Mouse (Mus musculus) CH12.LX (cell line): ENCODE results near the gene Cdkn1b.

Source experiments
- CTCF ChIP-seq, 2 experiments: IDR thresholded peaks in 1 of 2; conservative IDR thresholded peaks in 1 of 2; 2 replicates each; pipeline ENCODE4 v1.5.1; 2011 to 2012; ENCODE audit warnings: low read depth in 2 of 2, low read length in 2 of 2, improper control_type of control experiment in 1 of 2, inconsistent platforms in 1 of 2, mild to moderate bottlenecking in 1 of 2, moderate library complexity in 1 of 2
- EP300 ChIP-seq: IDR thresholded peaks from 2 replicates; pipeline ENCODE4 v1.6.1; 2011; ENCODE audit warnings: low read length, improper control_type of control experiment
- HCFC1 ChIP-seq: IDR thresholded peaks from 2 replicates; pipeline ENCODE4 v1.6.1; 2012; ENCODE audit warnings: low read depth, mild to moderate bottlenecking, inconsistent platforms, low read length, improper control_type of control experiment
- JUN ChIP-seq: IDR thresholded peaks from 2 replicates; pipeline ENCODE4 v1.6.1; 2011; ENCODE audit warnings: low read depth, mild to moderate bottlenecking, low read length, improper control_type of control experiment, moderate library complexity; ENCODE audit not compliant: insufficient read depth
- JUND ChIP-seq: conservative IDR thresholded peaks from 2 replicates; pipeline ENCODE4 v1.6.1; 2011; ENCODE audit warnings: low read depth, low read length, improper control_type of control experiment
- PAX5 ChIP-seq: IDR thresholded peaks from 2 replicates; pipeline ENCODE4 v1.6.1; 2012; ENCODE audit warnings: low read length, inconsistent platforms, mixed read lengths
- POLR2A ChIP-seq: IDR thresholded peaks from 2 replicates; pipeline ENCODE4 v1.6.1; 2011; ENCODE audit warnings: low read depth, mild to moderate bottlenecking, improper control_type of control experiment, low read length
- RAD21 ChIP-seq: IDR thresholded peaks from 2 replicates; pipeline ENCODE4 v1.6.1; 2011; ENCODE audit warnings: low read depth, mild to moderate bottlenecking, low read length, improper control_type of control experiment, moderate library complexity
- RCOR1 ChIP-seq: conservative IDR thresholded peaks from 2 replicates; pipeline ENCODE4 v1.6.1; 2012; ENCODE audit warnings: low read depth, mild to moderate bottlenecking, inconsistent platforms, low read length, improper control_type of control experiment
- SIN3A ChIP-seq: IDR thresholded peaks from 2 replicates; pipeline ENCODE4 v1.6.1; 2012; ENCODE audit warnings: low read length, improper control_type of control experiment, inconsistent platforms

- TF ChIP-seq HCFC1, result no peak
- TF ChIP-seq JUN, result no peak
- no peak for TF ChIP-seq RCOR1
- no peak for TF ChIP-seq EP300
- no peak for TF ChIP-seq CTCF (conservative IDR thresholded peaks at IDR 0.05 in 1 of 2, IDR thresholded peaks at IDR 0.05 in 1 of 2; ENCODE audit: low read depth in 2 of 2, low read length in 2 of 2)
- TF ChIP-seq PAX5, result no peak
- no peak for TF ChIP-seq POLR2A
- no peak for TF ChIP-seq RAD21
- no peak for TF ChIP-seq SIN3A
- TF ChIP-seq JUND, result no peak
Observed at GRCm38 (mm10) chr6:134934305-134934704, 14.1 kb downstream of the Cdkn1b start.
